Mouse (Mus musculus): ENCODE results near the gene Rps9.

- TF ChIP-seq CTCF (IDR thresholded peaks at IDR 0.05; ENCODE audit: extremely low read depth, insufficient read depth, insufficient read length, insufficient replicate concordance) (no peak), POLR2A (IDR thresholded peaks at IDR 0.05; ENCODE audit: low read depth, low read length) (no peak)
Measured at GRCm38 (mm10) chr7:3685400-3686187, 18.2 kb upstream of the Rps9 start.
